Mouse (Mus musculus): Measurements from ENCODE around the gene Ints1. TPM values are rescaled to one million over a fixed set of nuclear protein-coding genes. Genes with fewer than 3 reads are reported as not detected.

Ints1 gene
- polyA plus RNA-seq, 1 experiment from 2014 or later: 33.2 TPM

DNA sequence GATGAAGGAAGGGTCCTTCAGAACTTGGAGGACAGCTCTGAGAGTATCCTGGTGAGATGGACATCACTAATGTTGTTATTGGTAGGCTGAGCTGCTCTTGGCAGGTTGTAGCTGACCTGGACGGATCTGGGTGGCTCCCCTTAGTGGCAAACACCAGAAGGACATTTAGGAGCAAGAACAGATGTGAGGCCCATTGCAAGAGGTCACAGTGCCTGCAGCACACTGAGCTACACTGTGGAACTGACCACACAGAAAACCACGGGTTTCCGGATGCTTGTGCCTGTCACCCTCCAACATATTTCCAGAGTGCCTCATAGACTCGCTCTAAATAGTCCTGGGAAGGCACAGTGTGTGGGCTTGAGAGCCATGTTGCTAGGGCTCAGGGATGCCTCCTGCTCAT, 14.0 kb upstream of the Ints1 start:
- Histone ChIP-seq H3K27ac (ENCODE audit: low read length) (no peak overlapping the region), H3K4me2 (ENCODE audit: low read length) (no peak overlapping the region), H3K4me3 (ENCODE audit: low read depth, low read length) (no peak overlapping the region), H3K36me3 (ENCODE audit: control insufficient read depth, insufficient read depth, low read length) (no peaks in the 10 kb centered on the region), H3K9ac (ENCODE audit: low read depth, low read length) (no peak overlapping the region), H3K4me1 (ENCODE audit: control insufficient read depth, insufficient read depth, low read length) (peaks cover 11% of the 10 kb centered on the region), H3K9me3 (replicated peaks; ENCODE audit: control insufficient read depth, low read length, poor library complexity, severe bottlenecking) (no peaks in the 10 kb centered on the region), H3K27me3 (ENCODE audit: control insufficient read depth, insufficient read depth, low read depth, low read length) (no peaks in the 10 kb centered on the region)
- 69% methylated on average over 4 of the region's 4 CpGs for WGBS
- ATAC-seq: no peak

DNA sequence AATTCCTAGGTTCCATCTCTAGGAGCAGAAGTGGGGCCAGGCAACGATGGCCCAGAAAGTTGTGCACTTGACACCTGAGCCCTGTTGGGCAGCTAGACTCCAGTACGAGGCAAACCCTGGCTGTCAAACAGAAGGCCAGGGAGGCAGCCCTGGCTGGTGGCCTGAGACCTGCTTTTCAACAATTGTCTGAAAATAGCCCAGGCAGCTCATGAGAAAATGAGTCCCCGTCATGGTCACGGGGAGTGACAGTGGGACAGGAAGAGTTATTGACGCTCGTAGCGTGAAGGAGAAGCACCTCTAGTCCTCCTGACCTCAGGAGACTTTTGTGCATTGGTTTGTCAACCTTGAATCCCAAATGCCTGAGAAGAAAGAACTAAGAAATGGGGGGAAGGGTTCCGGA, 5.9 kb upstream of the Ints1 start:
- Histone ChIP-seq H3K4me2 (ENCODE audit: low read length) (no peak overlapping the region), H3K4me3 (ENCODE audit: low read depth, low read length) (no peak overlapping the region), H3K9me3 (replicated peaks; ENCODE audit: control insufficient read depth, low read length, poor library complexity, severe bottlenecking) (no peaks in the 10 kb centered on the region), H3K27me3 (ENCODE audit: control insufficient read depth, insufficient read depth, low read depth, low read length) (no peaks in the 10 kb centered on the region), H3K36me3 (ENCODE audit: control insufficient read depth, insufficient read depth, low read length) (no peaks in the 10 kb centered on the region), H3K27ac (ENCODE audit: low read length) (no peak overlapping the region), H3K4me1 (ENCODE audit: control insufficient read depth, insufficient read depth, low read length) (no peaks in the 10 kb centered on the region), H3K9ac (ENCODE audit: low read depth, low read length) (no peak overlapping the region)
- no peak for ATAC-seq
- WGBS: 92% methylated on average over 8 of the region's 8 CpGs

DNA sequence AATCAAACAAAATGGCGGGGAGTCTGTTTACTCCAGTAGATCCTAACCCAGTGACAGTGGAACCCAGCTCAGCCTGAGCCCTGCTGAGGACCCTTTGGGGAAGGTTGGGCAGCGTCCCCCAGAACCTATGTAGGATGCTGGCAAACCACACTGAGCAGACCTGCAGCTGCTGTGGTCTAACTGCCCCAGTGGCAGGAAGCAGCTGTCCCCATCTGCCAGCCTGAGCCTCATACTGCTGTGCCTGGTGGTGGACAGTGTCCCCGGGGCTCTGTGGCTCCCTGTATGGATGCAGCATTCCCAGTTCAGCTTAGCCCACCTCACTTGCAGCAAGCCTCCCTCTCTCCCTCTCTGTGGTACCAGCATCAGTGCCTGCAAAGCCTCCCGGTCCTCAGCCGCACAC, 1.5 kb upstream of the Ints1 start:
- ATAC-seq: no peak

DNA sequence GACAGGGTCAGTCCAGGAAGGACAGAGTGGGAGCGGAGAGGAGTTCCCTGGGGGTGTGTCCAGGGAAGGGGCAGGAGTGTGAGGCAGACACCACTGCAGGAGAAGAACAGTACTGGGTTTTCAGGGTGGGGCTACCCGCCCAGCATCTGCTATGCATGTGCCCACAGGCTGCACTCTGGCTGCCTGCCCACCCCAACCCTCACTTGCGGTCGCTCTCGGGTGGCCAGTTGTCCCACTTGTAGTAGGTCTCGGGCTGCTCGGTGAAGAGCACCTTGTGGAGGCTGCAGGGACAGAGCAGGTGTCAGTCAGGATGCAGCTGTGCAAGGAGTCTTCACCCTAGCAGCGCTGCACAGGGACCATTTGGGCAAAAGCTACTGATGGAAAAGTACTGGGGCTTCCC, 7.3 kb downstream of the Ints1 start:
- Histone ChIP-seq H3K4me1 (ENCODE audit: control insufficient read depth, insufficient read depth, low read length) (no peaks in the 10 kb centered on the region), H3K4me2 (ENCODE audit: low read length) (no peak overlapping the region), H3K9ac (ENCODE audit: low read depth, low read length) (no peak overlapping the region), H3K27ac (ENCODE audit: low read length) (no peak overlapping the region), H3K36me3 (ENCODE audit: control insufficient read depth, insufficient read depth, low read length) (peaks cover 62% of the 10 kb centered on the region), H3K27me3 (ENCODE audit: control insufficient read depth, insufficient read depth, low read depth, low read length) (no peaks in the 10 kb centered on the region), H3K9me3 (replicated peaks; ENCODE audit: control insufficient read depth, low read length, poor library complexity, severe bottlenecking) (no peaks in the 10 kb centered on the region), H3K4me3 (ENCODE audit: low read depth, low read length) (no peak overlapping the region)
- 89% methylated on average over 8 of the region's 8 CpGs for WGBS
- no peak for ATAC-seq

More for the DNA sequence above, 1.5 kb upstream of the Ints1 start:
- no peak overlapping the region for H3K27ac ChIP-seq (ENCODE audit: low read length)
- H3K4me2 ChIP-seq (ENCODE audit: low read length): no peak overlapping the region
- no peaks in the 10 kb centered on the region for H3K27me3 ChIP-seq (ENCODE audit: control insufficient read depth, insufficient read depth, low read depth, low read length)
- no peak overlapping the region for H3K4me3 ChIP-seq (ENCODE audit: low read depth, low read length)
- no peak overlapping the region for H3K9ac ChIP-seq (ENCODE audit: low read depth, low read length)
- H3K9me3 ChIP-seq (replicated peaks; ENCODE audit: control insufficient read depth, low read length, poor library complexity, severe bottlenecking): no peaks in the 10 kb centered on the region
- peaks cover 8% of the 10 kb centered on the region for H3K36me3 ChIP-seq (ENCODE audit: control insufficient read depth, insufficient read depth, low read length)
- peaks cover 8% of the 10 kb centered on the region for H3K4me1 ChIP-seq (ENCODE audit: control insufficient read depth, insufficient read depth, low read length)
- WGBS: 80% methylated on average over 5 of the region's 5 CpGs

DNA sequence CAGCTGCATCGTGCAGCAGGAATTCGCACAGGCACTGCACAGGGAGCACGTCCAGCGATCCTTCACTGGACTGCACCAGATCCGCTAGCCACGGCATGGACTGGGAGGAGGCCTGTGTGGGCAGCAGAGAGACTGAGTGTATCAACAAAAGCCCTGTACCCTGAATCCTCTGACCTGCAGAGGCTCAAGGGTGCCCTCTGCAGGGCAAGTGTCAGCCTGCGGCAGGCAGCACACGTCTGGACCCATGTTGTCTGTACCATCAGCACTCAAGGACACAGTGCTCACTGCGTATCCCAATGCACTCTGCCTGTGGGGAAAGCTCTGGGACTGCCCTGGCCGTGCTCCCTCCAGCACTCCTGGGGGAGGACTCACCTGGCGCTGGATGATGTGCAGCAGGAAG, 11.2 kb downstream of the Ints1 start:
- H3K36me3 ChIP-seq (ENCODE audit: control insufficient read depth, insufficient read depth, low read length): peaks cover 66% of the 10 kb centered on the region
- 74% methylated on average over 11 of the region's 11 CpGs for WGBS
- no peak for ATAC-seq
- no peaks in the 10 kb centered on the region for H3K27me3 ChIP-seq (ENCODE audit: control insufficient read depth, insufficient read depth, low read depth, low read length)
- no peak overlapping the region for H3K4me3 ChIP-seq (ENCODE audit: low read depth, low read length)
- no peak overlapping the region for H3K9ac ChIP-seq (ENCODE audit: low read depth, low read length)
- no peaks in the 10 kb centered on the region for H3K9me3 ChIP-seq (replicated peaks; ENCODE audit: control insufficient read depth, low read length, poor library complexity, severe bottlenecking)
- no peak overlapping the region for H3K4me2 ChIP-seq (ENCODE audit: low read length)
- no peaks in the 10 kb centered on the region for H3K4me1 ChIP-seq (ENCODE audit: control insufficient read depth, insufficient read depth, low read length)
- H3K27ac ChIP-seq (ENCODE audit: low read length): no peak overlapping the region

DNA sequence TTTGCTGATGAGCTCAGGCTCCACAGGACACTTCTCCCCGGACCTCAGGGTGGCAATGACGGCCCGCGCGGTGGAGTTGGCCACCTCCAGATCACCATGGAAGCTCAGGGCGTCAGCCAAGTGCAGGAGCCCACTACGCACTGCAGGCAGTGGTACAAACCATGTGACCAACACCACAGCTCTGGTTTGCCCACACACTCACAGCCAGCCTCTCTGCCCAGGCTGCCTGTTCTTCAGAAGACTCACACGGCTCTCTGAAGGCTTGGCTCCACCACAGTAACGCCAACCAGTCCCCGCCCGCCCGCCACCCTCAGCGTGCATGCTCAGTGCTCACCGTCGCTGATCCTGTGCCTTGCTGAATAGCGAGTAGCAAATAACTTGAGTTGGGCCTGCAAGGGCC, 17.4 kb downstream of the Ints1 start:
- H3K4me1 ChIP-seq (ENCODE audit: control insufficient read depth, insufficient read depth, low read length): no peaks in the 10 kb centered on the region
- no peak for ATAC-seq
- no peaks in the 10 kb centered on the region for H3K27me3 ChIP-seq (ENCODE audit: control insufficient read depth, insufficient read depth, low read depth, low read length)
- no peak overlapping the region for H3K27ac ChIP-seq (ENCODE audit: low read length)
- no peak overlapping the region for H3K4me3 ChIP-seq (ENCODE audit: low read depth, low read length)
- WGBS: 89% methylated on average over 16 of the region's 16 CpGs
- H3K4me2 ChIP-seq (ENCODE audit: low read length): no peak overlapping the region
- H3K36me3 ChIP-seq (ENCODE audit: control insufficient read depth, insufficient read depth, low read length): peaks cover 77% of the 10 kb centered on the region
- H3K9me3 ChIP-seq (replicated peaks; ENCODE audit: control insufficient read depth, low read length, poor library complexity, severe bottlenecking): no peaks in the 10 kb centered on the region
- H3K9ac ChIP-seq (ENCODE audit: low read depth, low read length): no peak overlapping the region

DNA sequence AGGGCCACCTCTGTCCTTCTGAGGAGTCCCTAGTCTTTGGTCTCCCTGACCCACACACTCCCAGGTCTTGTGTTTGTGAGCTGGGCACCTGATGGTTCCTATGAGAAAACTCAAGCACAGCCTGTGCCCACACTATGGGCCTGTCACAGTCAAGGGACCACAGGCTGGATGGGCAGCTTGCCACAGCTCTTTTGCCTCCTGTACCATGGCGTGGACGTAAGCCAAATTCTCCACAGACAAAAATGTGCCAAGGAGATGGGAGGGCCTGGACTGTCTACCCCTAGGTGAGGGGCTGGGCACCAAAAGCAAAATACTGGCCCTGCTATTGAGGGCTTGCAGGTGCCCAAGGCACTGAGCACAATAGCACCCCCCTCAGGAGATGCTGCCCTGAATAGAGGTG, 18.9 kb downstream of the Ints1 start:
- no peak for ATAC-seq
- Histone ChIP-seq H3K36me3 (ENCODE audit: control insufficient read depth, insufficient read depth, low read length) (peaks cover 71% of the 10 kb centered on the region), H3K27me3 (ENCODE audit: control insufficient read depth, insufficient read depth, low read depth, low read length) (no peaks in the 10 kb centered on the region), H3K9me3 (replicated peaks; ENCODE audit: control insufficient read depth, low read length, poor library complexity, severe bottlenecking) (no peaks in the 10 kb centered on the region), H3K9ac (ENCODE audit: low read depth, low read length) (no peak overlapping the region), H3K4me3 (ENCODE audit: low read depth, low read length) (no peak overlapping the region), H3K4me2 (ENCODE audit: low read length) (no peak overlapping the region), H3K4me1 (ENCODE audit: control insufficient read depth, insufficient read depth, low read length) (no peaks in the 10 kb centered on the region), H3K27ac (ENCODE audit: low read length) (no peak overlapping the region)
- WGBS: 89% methylated on average over 2 of the region's 2 CpGs

DNA sequence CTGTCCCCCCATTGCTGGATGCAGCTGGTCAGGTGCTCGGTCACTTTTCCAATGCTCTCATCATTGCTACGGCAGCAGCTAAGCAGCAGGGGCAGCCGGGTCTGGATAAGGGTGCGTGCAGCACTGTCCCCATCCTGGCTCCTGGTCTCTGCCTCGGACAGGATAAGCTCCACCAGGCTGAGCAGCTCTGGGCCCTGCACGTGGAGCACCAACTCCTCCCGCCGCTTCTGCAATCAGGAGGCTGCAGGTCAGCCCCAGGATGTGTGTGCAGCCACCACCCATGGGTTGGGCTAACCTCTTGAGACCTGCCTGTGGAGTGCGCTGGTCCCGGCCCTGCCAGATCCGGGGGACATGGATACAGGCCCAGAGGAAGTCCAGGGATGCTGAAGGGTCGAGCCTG, 19.3 kb downstream of the Ints1 start:
- no peak overlapping the region for H3K4me3 ChIP-seq (ENCODE audit: low read depth, low read length)
- no peaks in the 10 kb centered on the region for H3K4me1 ChIP-seq (ENCODE audit: control insufficient read depth, insufficient read depth, low read length)
- 92% methylated on average over 12 of the region's 12 CpGs for WGBS
- no peak overlapping the region for H3K27ac ChIP-seq (ENCODE audit: low read length)
- ATAC-seq: no peak
- H3K27me3 ChIP-seq (ENCODE audit: control insufficient read depth, insufficient read depth, low read depth, low read length): no peaks in the 10 kb centered on the region
- no peak overlapping the region for H3K9ac ChIP-seq (ENCODE audit: low read depth, low read length)
- H3K36me3 ChIP-seq (ENCODE audit: control insufficient read depth, insufficient read depth, low read length): peaks cover 72% of the 10 kb centered on the region
- no peak overlapping the region for H3K4me2 ChIP-seq (ENCODE audit: low read length)
- H3K9me3 ChIP-seq (replicated peaks; ENCODE audit: control insufficient read depth, low read length, poor library complexity, severe bottlenecking): no peaks in the 10 kb centered on the region

DNA sequence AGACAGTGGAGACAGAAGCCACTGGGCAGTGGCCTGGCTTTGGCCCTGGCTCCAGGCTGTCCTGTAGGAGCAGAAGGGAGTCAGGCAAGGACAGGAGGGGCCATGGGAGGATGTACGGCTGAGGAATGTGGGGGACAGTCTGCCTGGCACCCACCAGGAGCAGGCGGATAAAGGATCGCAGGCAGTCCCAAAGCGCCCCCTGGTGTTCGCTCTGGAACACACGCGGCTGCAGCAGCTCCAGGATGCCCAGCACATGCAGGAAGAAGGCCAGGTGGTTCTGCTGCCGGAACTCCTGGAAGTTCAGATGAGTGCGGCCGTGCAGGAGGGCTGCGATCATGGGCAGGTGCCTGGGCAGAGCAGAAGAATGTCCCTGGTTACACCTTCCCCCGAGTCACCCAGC, 20.7 kb downstream of the Ints1 start:
- Histone ChIP-seq H3K4me3 (ENCODE audit: low read depth, low read length) (no peak overlapping the region), H3K36me3 (ENCODE audit: control insufficient read depth, insufficient read depth, low read length) (peaks cover 63% of the 10 kb centered on the region), H3K27ac (ENCODE audit: low read length) (no peak overlapping the region), H3K9ac (ENCODE audit: low read depth, low read length) (no peak overlapping the region), H3K4me1 (ENCODE audit: control insufficient read depth, insufficient read depth, low read length) (no peaks in the 10 kb centered on the region), H3K9me3 (replicated peaks; ENCODE audit: control insufficient read depth, low read length, poor library complexity, severe bottlenecking) (no peaks in the 10 kb centered on the region), H3K4me2 (ENCODE audit: low read length) (no peak overlapping the region), H3K27me3 (ENCODE audit: control insufficient read depth, insufficient read depth, low read depth, low read length) (no peaks in the 10 kb centered on the region)
- ATAC-seq: no peak
- 31% methylated on average over 12 of the region's 12 CpGs for WGBS

DNA sequence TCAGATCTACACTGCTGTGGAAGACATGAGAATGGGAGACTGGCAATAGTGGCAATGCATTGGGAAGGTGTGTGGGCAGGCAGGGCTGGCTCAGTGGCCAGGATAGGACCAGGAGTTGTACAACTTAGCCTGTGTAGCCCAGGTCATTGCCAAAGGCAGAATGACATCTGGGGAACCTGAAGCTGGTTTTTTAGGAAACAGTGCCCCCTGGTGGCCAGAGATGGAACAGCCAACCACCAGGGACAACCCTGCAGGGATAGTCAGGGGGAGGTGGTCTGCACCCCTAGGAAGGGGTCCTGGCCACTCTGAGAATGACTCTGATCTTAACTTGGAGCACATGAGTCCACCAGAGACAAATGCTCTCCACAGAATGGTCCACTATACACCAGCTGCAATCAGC, 24.9 kb downstream of the Ints1 start:
- Histone ChIP-seq H3K27ac (ENCODE audit: low read length) (no peak overlapping the region), H3K9ac (ENCODE audit: low read depth, low read length) (no peak overlapping the region), H3K4me1 (ENCODE audit: control insufficient read depth, insufficient read depth, low read length) (no peaks in the 10 kb centered on the region), H3K9me3 (replicated peaks; ENCODE audit: control insufficient read depth, low read length, poor library complexity, severe bottlenecking) (no peaks in the 10 kb centered on the region), H3K27me3 (ENCODE audit: control insufficient read depth, insufficient read depth, low read depth, low read length) (no peaks in the 10 kb centered on the region), H3K4me2 (ENCODE audit: low read length) (no peak overlapping the region), H3K36me3 (ENCODE audit: control insufficient read depth, insufficient read depth, low read length) (peaks cover 28% of the 10 kb centered on the region), H3K4me3 (ENCODE audit: low read depth, low read length) (no peak overlapping the region)
- ATAC-seq: 0 out of 2 replicates have a peak, but pooled peaks have one; percentile 23

Measured in midbrain, embryonic 16.5 days (tissue).